In genomic region chr2:32395484-32395945, GRCm38 (mm10) we compare ENCODE assay signal across 8 mouse cellular contexts. TPM values are rescaled to one million over a fixed set of nuclear protein-coding genes. Genes with fewer than 3 reads are reported as not detected.
DNase-seq lines count a peak whose midpoint lies in the region; ATAC-seq and TF ChIP-seq lines count a peak whose summit lies in the region.

Gene Ptges2, plus strand, starts transcription at chr2:32395896.

- peak; percentile 93 for DNase-seq in c-Kit-positive CD71-positive TER-119-positive erythroid progenitor cells, embryonic 14.5 days (ENCODE audit: low spot score)
- peak; percentile 94 to 95 for DNase-seq in heart, postnatal 10 days
- peak; percentile 85 for DNase-seq in large intestine, adult 2 months (ENCODE audit: low read depth, low spot score)
- peak; percentile 94 for DNase-seq in liver, postnatal 0 days
- DNase-seq in thymus, adult 18-20 months = peak; percentile 78 to 88

- ATAC-seq in forebrain, embryonic 13.5 days = peak; percentile 92
- ATAC-seq in liver, postnatal 0 days = peak; percentile 83
- ATAC-seq in neural tube, embryonic 14.5 days (ENCODE audit: low read depth) = peak; percentile 90

- TF ChIP-seq CTCF in ES-Bruce4 (IDR thresholded peaks at IDR 0.05; ENCODE audit: low read depth, low read length) = no peak
- TF ChIP-seq CTCF in liver, postnatal 0 days (IDR thresholded peaks at IDR 0.05; ENCODE audit: low read depth) = no peak

- TF ChIP-seq EP300 in ES-Bruce4 (IDR thresholded peaks at IDR 0.05; ENCODE audit: insufficient read depth, low read depth, low read length) = no peak
- TF ChIP-seq EP300 in liver, postnatal 0 days (IDR thresholded peaks at IDR 0.05; ENCODE audit: low read depth) = no peak

- no peak for TF ChIP-seq POLR2A in ES-Bruce4 (IDR thresholded peaks at IDR 0.05; ENCODE audit: insufficient read depth, low read length)

- peak within 1 kb of the TSS; percentile 84 for H3K4me2 ChIP-seq in forebrain, embryonic 13.5 days
- H3K4me2 ChIP-seq in liver, postnatal 0 days (ENCODE audit: low read depth, low read length) = peak within 1 kb of the TSS; percentile 97
- peak within 1 kb of the TSS; percentile 72 for H3K4me2 ChIP-seq in neural tube, embryonic 14.5 days (ENCODE audit: low read depth, low read length)

- no peaks in the 10 kb centered on the region for H3K4me1 ChIP-seq in ES-Bruce4 (ENCODE audit: control insufficient read depth, insufficient read depth, low read length)
- peaks cover 20% of the 10 kb centered on the region for H3K4me1 ChIP-seq in forebrain, embryonic 13.5 days
- H3K4me1 ChIP-seq in liver, postnatal 0 days (ENCODE audit: insufficient read depth) = peaks cover 21% of the 10 kb centered on the region
- peaks cover 13% of the 10 kb centered on the region for H3K4me1 ChIP-seq in neural tube, embryonic 14.5 days (ENCODE audit: control insufficient read depth, insufficient read depth, low read length)

- intact Hi-C loops in heart, postnatal 10 days (cut with DNase I) = no loop called here

- H3K27me3 ChIP-seq in ES-Bruce4 (ENCODE audit: control insufficient read depth, insufficient read depth, low read length, poor library complexity, severe bottlenecking) = no peaks in the 10 kb centered on the region
- no peaks in the 10 kb centered on the region for H3K27me3 ChIP-seq in forebrain, embryonic 13.5 days
- H3K27me3 ChIP-seq in liver, postnatal 0 days (ENCODE audit: insufficient read depth, low read length) = no peaks in the 10 kb centered on the region
- H3K27me3 ChIP-seq in neural tube, embryonic 14.5 days (ENCODE audit: control insufficient read depth, insufficient read depth, low read length) = no peaks in the 10 kb centered on the region

- peak within 1 kb of the TSS; percentile 89 for H3K4me3 ChIP-seq in ES-Bruce4 (ENCODE audit: low read depth, low read length)
- peak within 1 kb of the TSS; percentile 90 for H3K4me3 ChIP-seq in forebrain, embryonic 13.5 days
- peak within 1 kb of the TSS; percentile 88 for H3K4me3 ChIP-seq in liver, postnatal 0 days (ENCODE audit: low read depth, low read length)
- H3K4me3 ChIP-seq in neural tube, embryonic 14.5 days (ENCODE audit: low read depth, low read length) = peak within 1 kb of the TSS; percentile 94

- H3K36me3 ChIP-seq in ES-Bruce4 (ENCODE audit: control insufficient read depth, insufficient read depth, low read length, poor library complexity, severe bottlenecking) = no peaks in the 10 kb centered on the region
- peaks cover 10% of the 10 kb centered on the region for H3K36me3 ChIP-seq in forebrain, embryonic 13.5 days (ENCODE audit: poor library complexity, severe bottlenecking)
- peaks cover 5% of the 10 kb centered on the region; the same call in 1 of the 2 replicates for H3K36me3 ChIP-seq in liver, postnatal 0 days (replicated peaks; ENCODE audit: insufficient read depth, low read length)
- H3K36me3 ChIP-seq in neural tube, embryonic 14.5 days (ENCODE audit: control insufficient read depth, insufficient read depth, low read length) = peaks cover 8% of the 10 kb centered on the region; the same call in 1 of the 2 replicates

- no peak within 1 kb of the TSS for H3K27ac ChIP-seq in ES-Bruce4 (ENCODE audit: insufficient read depth, low read length)
- peak within 1 kb of the TSS; percentile 70 for H3K27ac ChIP-seq in forebrain, embryonic 13.5 days
- H3K27ac ChIP-seq in liver, postnatal 0 days (ENCODE audit: low read depth) = peak within 1 kb of the TSS; percentile 90
- H3K27ac ChIP-seq in neural tube, embryonic 14.5 days (ENCODE audit: low read depth, low read length) = peak within 1 kb of the TSS; percentile 75

- H3K9me3 ChIP-seq in ES-Bruce4 (replicated peaks; ENCODE audit: control insufficient read depth, insufficient read depth, low read length, poor library complexity, severe bottlenecking) = no peaks in the 10 kb centered on the region; the same call in 1 of the 2 replicates
- no peaks in the 10 kb centered on the region for H3K9me3 ChIP-seq in forebrain, embryonic 13.5 days (replicated peaks)
- H3K9me3 ChIP-seq in liver, postnatal 0 days (ENCODE audit: low read length) = no peaks in the 10 kb centered on the region
- H3K9me3 ChIP-seq in neural tube, embryonic 14.5 days (ENCODE audit: control insufficient read depth, low read length) = no peaks in the 10 kb centered on the region

- WGBS in forebrain, embryonic 13.5 days = 0% methylated on average over 31 of the region's 31 CpGs
- under 1% methylated on average over 31 of the region's 31 CpGs for WGBS in large intestine, adult 2 months
- WGBS in liver, postnatal 0 days (ENCODE audit: insufficient replicate concordance) = under 1% methylated on average over 31 of the region's 31 CpGs
- 0% methylated on average over 31 of the region's 31 CpGs for WGBS in neural tube, embryonic 14.5 days

- peak within 1 kb of the TSS; percentile 65 for H3K9ac ChIP-seq in ES-Bruce4 (ENCODE audit: low read depth, poor library complexity, severe bottlenecking)
- peak within 1 kb of the TSS; percentile 91 for H3K9ac ChIP-seq in forebrain, embryonic 13.5 days
- peak within 1 kb of the TSS; percentile 92 for H3K9ac ChIP-seq in liver, postnatal 0 days (replicated peaks)
- H3K9ac ChIP-seq in neural tube, embryonic 14.5 days (replicated peaks; ENCODE audit: low read depth, low read length) = peak within 1 kb of the TSS; percentile 86

RNA-seq across cellular contexts. Expression of gene Ptges2, which starts in this region (rescaled TPM):
- 18.1 and 22.2 TPM in 2 replicates for polyA plus RNA-seq in ES-Bruce4 (2011; ENCODE audit: insufficient read depth, insufficient read length, low read depth, missing spikeins)
- 28.5 and 30.1 TPM in 2 replicates for polyA plus RNA-seq in forebrain, embryonic 13.5 days (2015; fragmentation: Nextera tagmentation; extraction: Ambion mirVana)
- 10 to 100 TPM; 63.4 to 70.0 TPM for total RNA-seq in heart, postnatal 10 days (2021)
- 50.3 and 63.9 TPM in 2 replicates for polyA plus RNA-seq in large intestine, adult 2 months (2012; rRNA removed)
- 13.8 and 15.7 TPM in 2 replicates for polyA plus RNA-seq in liver, postnatal 0 days (2015; fragmentation: Nextera tagmentation; extraction: Ambion mirVana)
- polyA plus RNA-seq in neural tube, embryonic 14.5 days (2014; fragmentation: Nextera tagmentation; extraction: Ambion mirVana) = 58.1 and 65.9 TPM in 2 replicates
